Mouse (Mus musculus) spleen, embryonic (tissue): ENCODE results near the gene Snapc4.

Experiments used
- CTCF ChIA-PET: fragments of 350-600 bp; sonication (Branson Sonifier 250); formaldehyde crosslinking; loops from one replicate; lab custom pipeline; 2022; lab: Charles Lee

Snapc4 gene

DNA sequence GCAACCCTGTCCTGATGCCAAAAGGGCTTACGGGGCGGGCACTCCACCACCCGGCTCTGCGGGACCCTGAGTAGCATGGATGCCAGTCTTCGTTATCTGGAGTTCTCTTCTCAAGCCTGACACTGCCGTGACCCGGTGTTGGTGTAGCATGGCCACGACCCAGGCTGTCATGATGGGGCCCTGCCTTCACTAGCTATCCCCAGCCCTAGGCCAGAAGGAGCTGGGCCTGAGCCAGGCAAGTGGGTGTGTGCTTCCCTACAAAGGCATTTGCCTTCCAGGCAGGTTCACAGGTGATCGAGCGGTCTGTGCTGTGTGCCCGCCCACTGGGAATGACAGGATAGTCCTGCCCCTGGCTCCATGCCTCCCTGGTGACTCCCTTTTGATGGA is 64.5 kb downstream of the Snapc4 start:
- CTCF ChIA-PET, result no interaction called here

DNA sequence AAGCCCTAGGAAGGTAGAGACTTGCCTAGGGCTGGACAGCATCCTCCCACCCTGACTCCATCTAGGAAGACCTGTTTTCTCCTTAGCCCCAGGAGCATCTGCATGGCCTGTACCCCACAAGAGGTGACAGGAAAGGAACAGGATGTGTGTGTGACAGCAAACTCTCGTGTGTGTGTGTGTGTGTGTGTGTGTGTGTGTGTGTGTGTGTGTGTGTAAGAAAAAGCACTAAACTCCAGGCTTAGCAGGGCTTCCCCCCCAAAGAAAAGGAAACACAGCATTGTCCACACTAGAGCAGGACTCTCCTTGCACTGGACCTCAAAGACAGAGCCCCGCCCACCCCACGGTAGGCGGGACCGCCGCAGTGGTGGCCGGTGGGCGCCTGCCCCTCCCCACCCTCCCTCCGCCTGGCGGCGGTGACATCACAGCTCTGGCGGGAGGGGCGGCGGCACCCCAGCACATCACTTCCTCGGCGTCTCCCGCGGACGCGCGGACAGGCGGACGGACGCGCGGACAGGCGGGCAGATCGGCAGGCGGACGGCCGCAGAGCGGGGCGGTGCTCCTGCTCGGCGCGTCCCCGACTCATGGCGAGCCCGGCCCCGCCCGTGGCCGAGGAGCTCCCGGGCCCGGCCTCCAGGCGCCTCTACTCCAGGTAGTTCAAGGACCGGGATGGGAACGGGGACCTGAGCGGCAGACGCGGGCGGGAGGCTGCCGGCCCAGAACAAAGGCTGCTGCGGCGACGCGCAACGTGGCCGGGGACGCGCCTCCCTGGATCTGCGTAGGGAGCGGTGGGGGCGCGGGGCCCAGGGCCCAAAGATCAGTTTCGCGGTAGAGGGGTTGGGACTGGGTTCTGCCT is 65.2 kb downstream of the Snapc4 start, which contains the start of gene Gpsm1:
Gene Gpsm1, plus strand, starts transcription at position 444 of the 853 bp plus-strand sequence.
- CTCF ChIA-PET, result no interaction called here

GRCm38 (mm10) chr2:26314281-26315071 is 66.0 kb downstream of the Snapc4 start:
- CTCF ChIA-PET, result interaction anchor here (0.6 to 0.7 kb wide), 2 partner anchors 110 to 329 kb away, joined by 3 to 8 read pairs; no protein-coding TSS in a partner anchor

DNA sequence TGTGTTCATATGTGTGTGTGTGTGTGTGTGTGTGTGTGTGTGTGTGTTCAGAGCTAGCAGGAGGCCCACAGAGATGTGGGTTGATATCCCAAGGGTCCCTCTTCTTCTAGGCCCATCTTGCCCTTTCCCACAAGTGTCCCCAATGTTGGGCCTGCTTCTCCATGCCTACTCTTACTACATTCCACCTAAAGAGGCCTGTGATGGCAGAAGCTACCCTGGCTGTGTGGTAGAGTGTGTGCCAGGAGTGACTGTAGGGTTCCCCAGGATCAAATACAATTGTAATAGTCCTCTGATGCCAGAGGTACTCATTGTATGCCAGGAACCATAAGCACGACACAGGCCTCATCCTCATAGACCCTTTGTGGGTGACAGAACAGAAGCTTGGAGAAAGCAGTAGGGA is 67.1 kb downstream of the Snapc4 start:
- CTCF ChIA-PET, result no interaction called here

- CTCF ChIA-PET, result interaction anchor here (0.6 kb wide), 1 partner anchor 48 kb away, joined by 3 read pairs; the partner anchor contains the start of gene Card9
These were observed 67.6 kb downstream of the Snapc4 start for GRCm38 (mm10) chr2:26312812-26313211.
